Mouse (Mus musculus) adrenal gland (tissue): ENCODE data around the gene Nek9.

Experiments used
- intact Hi-C: fragments of 180-260 bp; cut with DNase I; formaldehyde crosslinking; loops from one replicate; pipeline ENCODE4 v1.15.1; 2025

Nek9 gene

GRCm38 (mm10) chr12:85348338-85348737 lies 9.2 kb upstream of the Nek9 start:
- intact Hi-C loops = loop anchor here (2.0 to 10.0 kb wide), 2 partner anchors 138 to 316 kb away; no protein-coding TSS in a partner anchor

GRCm38 (mm10) chr12:85347196-85347595 lies 8.0 kb upstream of the Nek9 start:
- intact Hi-C loops = loop anchor here (10.0 kb wide), 1 partner anchor 318 kb away; no protein-coding TSS in a partner anchor

- intact Hi-C loops = loop anchor here (10.0 kb wide), 1 partner anchor 318 kb away; no protein-coding TSS in a partner anchor
Measured at GRCm38 (mm10) chr12:85346374-85346773, 7.2 kb upstream of the Nek9 start.

- intact Hi-C loops = loop anchor here (10.0 kb wide), 1 partner anchor 319 kb away; no protein-coding TSS in a partner anchor
Measured at GRCm38 (mm10) chr12:85345559-85345958, 6.4 kb upstream of the Nek9 start.

GRCm38 (mm10) chr12:85344252-85344651 lies 5.1 kb upstream of the Nek9 start:
- intact Hi-C loops = loop anchor here (10.0 kb wide), 1 partner anchor 321 kb away; no protein-coding TSS in a partner anchor

- intact Hi-C loops = loop anchor here (10.0 kb wide), 1 partner anchor 322 kb away; no protein-coding TSS in a partner anchor
Measured at GRCm38 (mm10) chr12:85342310-85342709, 3.1 kb upstream of the Nek9 start.

- intact Hi-C loops = loop anchor here (10.0 kb wide), 1 partner anchor 324 kb away; no protein-coding TSS in a partner anchor
Measured at GRCm38 (mm10) chr12:85341131-85341530, 2.0 kb upstream of the Nek9 start.

- intact Hi-C loops = loop anchor here (10.0 kb wide), 1 partner anchor 325 kb away; no protein-coding TSS in a partner anchor
Measured at GRCm38 (mm10) chr12:85339947-85340346, 785 bp upstream of the Nek9 start.

- intact Hi-C loops = no loop called here
Measured at GRCm38 (mm10) chr12:85338815-85339214, 347 bp downstream of the Nek9 start.

- intact Hi-C loops = no loop called here
Measured at GRCm38 (mm10) chr12:85337567-85338311, 1.4 kb downstream of the Nek9 start.

GRCm38 (mm10) chr12:85330153-85330552 lies 9.0 kb downstream of the Nek9 start:
- intact Hi-C loops = no loop called here

- intact Hi-C loops = loop anchor here (5.0 kb wide), 1 partner anchor 141 kb away; no protein-coding TSS in a partner anchor
Measured at GRCm38 (mm10) chr12:85308651-85309050, 30.5 kb downstream of the Nek9 start.

GRCm38 (mm10) chr12:85305247-85305892 lies 33.8 kb downstream of the Nek9 start:
- intact Hi-C loops = loop anchor here (5.0 kb wide), 1 partner anchor 138 kb away; no protein-coding TSS in a partner anchor

- intact Hi-C loops = loop anchor here (5.0 kb wide), 1 partner anchor 137 kb away; no protein-coding TSS in a partner anchor
Measured at GRCm38 (mm10) chr12:85304725-85305124, 34.4 kb downstream of the Nek9 start.

GRCm38 (mm10) chr12:85303256-85303655 lies 35.9 kb downstream of the Nek9 start:
- intact Hi-C loops = no loop called here

GRCm38 (mm10) chr12:85298835-85299180 lies 40.4 kb downstream of the Nek9 start:
- intact Hi-C loops = no loop called here

- intact Hi-C loops = no loop called here
Measured at GRCm38 (mm10) chr12:85298127-85298834, 40.9 kb downstream of the Nek9 start.

- intact Hi-C loops = no loop called here
Measured at GRCm38 (mm10) chr12:85297345-85297997, 41.7 kb downstream of the Nek9 start.

GRCm38 (mm10) chr12:85296915-85297314 lies 42.2 kb downstream of the Nek9 start:
- intact Hi-C loops = no loop called here

GRCm38 (mm10) chr12:85295506-85295905 lies 43.7 kb downstream of the Nek9 start:
- intact Hi-C loops = no loop called here

- intact Hi-C loops = no loop called here
Measured at GRCm38 (mm10) chr12:85292906-85293305, 46.3 kb downstream of the Nek9 start.
